Mouse (Mus musculus): ENCODE measurements around the gene Gm20518. TPM values are rescaled to one million over a fixed set of nuclear protein-coding genes. Genes with fewer than 3 reads are reported as not detected.

Gm20518 gene
- total RNA-seq (2015; ENCODE audit: low replicate concordance), result 1.8 and 2.1 TPM in 2 replicates
- total RNA-seq (2017; ENCODE audit: low replicate concordance), result 1.0 TPM in 1 of 2 replicates, not detected in the other

- ATAC-seq (replicated peaks; ENCODE audit: low FRiP score, poor library complexity, severe bottlenecking), result peak; percentile 86
Observed at GRCm38 (mm10) chr16:17891567-17891959, at the start of gene Gm20518. Gm20518 (minus strand) TSS chr16:17891671.

GRCm38 (mm10) chr16:17939255-17939751 lies 47.8 kb upstream of the Gm20518 start:
- ATAC-seq (replicated peaks; ENCODE audit: low FRiP score, poor library complexity, severe bottlenecking), result peak; percentile 83

GRCm38 (mm10) chr16:17938821-17939220 lies 47.4 kb upstream of the Gm20518 start:
- peak; percentile 93 for ATAC-seq (replicated peaks; ENCODE audit: low FRiP score, poor library complexity, severe bottlenecking)

GRCm38 (mm10) chr16:17938187-17938586 lies 46.7 kb upstream of the Gm20518 start:
- ATAC-seq (replicated peaks; ENCODE audit: low FRiP score, poor library complexity, severe bottlenecking), result no peak

- no peak for ATAC-seq (replicated peaks; ENCODE audit: low FRiP score, poor library complexity, severe bottlenecking)
Observed at GRCm38 (mm10) chr16:17936776-17937175, 45.3 kb upstream of the Gm20518 start.

- ATAC-seq (replicated peaks; ENCODE audit: low FRiP score, poor library complexity, severe bottlenecking), result no peak
Observed at GRCm38 (mm10) chr16:17934445-17934910, 43.0 kb upstream of the Gm20518 start.

GRCm38 (mm10) chr16:17933594-17934444 lies 42.3 kb upstream of the Gm20518 start:
- ATAC-seq (replicated peaks; ENCODE audit: low FRiP score, poor library complexity, severe bottlenecking), result peak; percentile 28; the same call in 1 of the 2 replicates

- no peak for ATAC-seq (replicated peaks; ENCODE audit: low FRiP score, poor library complexity, severe bottlenecking)
Observed at GRCm38 (mm10) chr16:17931906-17932460, 40.5 kb upstream of the Gm20518 start.

GRCm38 (mm10) chr16:17929631-17930030 lies 38.2 kb upstream of the Gm20518 start:
- ATAC-seq (replicated peaks; ENCODE audit: low FRiP score, poor library complexity, severe bottlenecking), result no peak

- ATAC-seq (replicated peaks; ENCODE audit: low FRiP score, poor library complexity, severe bottlenecking), result no peak
Observed at GRCm38 (mm10) chr16:17929211-17929610, 37.7 kb upstream of the Gm20518 start.

- ATAC-seq (replicated peaks; ENCODE audit: low FRiP score, poor library complexity, severe bottlenecking), result peak; percentile 77
Observed at GRCm38 (mm10) chr16:17928627-17929104, 37.2 kb upstream of the Gm20518 start.

GRCm38 (mm10) chr16:17928087-17928580 lies 36.7 kb upstream of the Gm20518 start, which contains the start of gene Slc25a1:
Slc25a1 (minus strand) TSS chr16:17928219.
- peak; percentile 78 for ATAC-seq (replicated peaks; ENCODE audit: low FRiP score, poor library complexity, severe bottlenecking)

GRCm38 (mm10) chr16:17927351-17928082 lies 36.0 kb upstream of the Gm20518 start:
- no peak for ATAC-seq (replicated peaks; ENCODE audit: low FRiP score, poor library complexity, severe bottlenecking)

GRCm38 (mm10) chr16:17922163-17922538 lies 30.7 kb upstream of the Gm20518 start:
- ATAC-seq (replicated peaks; ENCODE audit: low FRiP score, poor library complexity, severe bottlenecking), result peak; percentile 56

GRCm38 (mm10) chr16:17921325-17922162 lies 30.1 kb upstream of the Gm20518 start:
- peak; percentile 95 for ATAC-seq (replicated peaks; ENCODE audit: low FRiP score, poor library complexity, severe bottlenecking)

GRCm38 (mm10) chr16:17920586-17920985 lies 29.1 kb upstream of the Gm20518 start:
- no peak for ATAC-seq (replicated peaks; ENCODE audit: low FRiP score, poor library complexity, severe bottlenecking)

- ATAC-seq (replicated peaks; ENCODE audit: low FRiP score, poor library complexity, severe bottlenecking), result no peak
Observed at GRCm38 (mm10) chr16:17914307-17915249, 23.1 kb upstream of the Gm20518 start, which contains the start of gene Gsc2. Gsc2 (minus strand) TSS chr16:17915059.
